Mouse (Mus musculus) Muller cell, postnatal 12 days (primary cell): ENCODE measurements at regions not wholly inside any gene's neighbourhood (a gene's known extent, or its start where the extent isn't known, plus 50 kb on each side); places are given as distances from the start of the nearest gene placed in this dataset.
"Not testable (repeated sequence)": the region's sequence is repeated elsewhere in the genome, so short reads cannot be mapped to it uniquely, and the experiment has no call there.

ENCODE experiments used
- DNase-seq: peaks from one replicate; pipeline ENCODE4 v3.0.0-alpha.2; 2015; ENCODE audit errors: inconsistent ontology term

DNA sequence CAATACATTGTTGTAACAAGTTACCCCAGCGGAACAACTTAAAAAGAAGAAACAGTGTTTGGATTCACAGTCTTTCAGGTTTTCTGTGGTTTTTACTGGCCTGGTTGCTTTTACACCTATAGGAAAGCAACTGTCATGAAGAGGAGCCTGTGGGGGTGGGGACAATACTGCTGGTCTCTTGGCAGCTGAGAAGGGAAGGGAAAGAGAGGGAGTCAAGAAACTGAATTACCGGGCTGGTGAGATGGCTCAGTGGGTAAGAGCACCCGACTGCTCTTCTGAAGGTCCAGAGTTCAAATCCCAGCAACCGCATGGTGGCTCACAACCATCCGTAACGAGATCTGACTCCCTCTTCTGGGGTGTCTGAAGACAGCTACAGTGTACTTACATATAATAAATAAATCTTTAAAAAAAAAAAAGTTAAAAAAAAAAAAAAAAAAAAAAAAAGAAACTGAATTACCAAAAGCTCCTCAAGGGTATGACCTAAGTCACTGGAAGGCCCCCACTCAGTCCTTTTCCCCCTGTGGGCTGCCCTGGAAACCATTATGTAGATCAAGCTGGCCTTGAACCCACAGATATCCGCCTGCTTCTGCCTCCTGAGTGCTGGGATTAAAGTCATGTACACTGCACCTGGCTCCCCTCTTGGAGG, 114.3 kb upstream of the Nebl start:
- DNase-seq: not testable (repeated sequence)

DNA sequence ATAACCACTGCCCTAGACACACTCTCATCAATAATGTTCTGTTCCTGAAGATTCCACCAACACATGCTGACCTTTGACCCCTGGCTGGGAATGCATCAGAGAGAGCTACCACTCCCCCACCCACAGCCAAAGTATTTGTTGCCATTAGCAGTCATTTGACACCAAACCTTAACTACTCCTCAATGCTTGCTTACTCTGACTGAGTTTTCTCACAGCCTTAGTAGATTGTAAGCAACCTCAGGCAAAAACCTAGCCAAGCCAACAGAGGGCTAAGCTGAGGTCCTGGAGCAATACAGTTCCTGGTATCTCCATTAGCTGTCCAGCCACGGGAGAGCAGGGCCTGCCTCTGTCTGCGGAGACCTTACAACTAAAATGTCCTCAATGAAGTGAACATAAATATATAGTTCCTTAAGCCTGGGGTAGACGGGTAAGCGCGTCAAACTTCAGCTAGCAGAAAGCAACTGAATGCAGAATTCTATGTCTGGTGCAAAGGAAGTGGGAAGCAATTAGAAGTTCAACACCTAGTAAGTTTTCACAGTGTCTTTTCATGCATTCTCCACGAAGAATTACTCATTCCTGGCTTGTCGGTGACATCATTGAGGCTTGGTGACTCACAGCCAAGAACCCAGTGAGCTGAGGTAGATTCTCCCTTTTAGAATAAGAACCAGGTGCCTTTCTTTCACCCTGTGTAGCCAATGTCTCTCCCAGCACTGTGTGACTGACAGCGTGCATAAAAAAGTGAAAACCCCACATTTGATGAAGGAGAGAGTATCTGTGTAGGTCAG, 113.6 kb upstream of the Nebl start:
- DNase-seq: peak; percentile 60

DNA sequence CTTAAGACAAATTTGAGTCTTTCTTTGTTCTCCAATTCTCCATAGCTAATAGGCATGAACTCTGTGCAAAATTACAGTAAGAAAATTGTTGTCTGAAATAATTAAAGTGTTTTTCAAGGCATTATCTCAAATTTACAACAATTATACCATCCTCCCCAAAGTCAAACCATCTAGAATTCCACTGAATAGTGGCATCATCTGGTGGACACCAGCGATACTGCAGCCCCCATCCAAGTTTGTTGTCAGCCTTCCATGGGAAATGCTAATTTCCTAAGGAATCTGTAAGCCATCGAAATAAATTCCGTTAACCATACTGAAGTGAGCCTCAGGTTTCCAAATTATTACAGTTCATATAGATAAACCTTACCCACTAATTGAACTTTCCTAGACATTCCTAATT, 110.7 kb upstream of the Nebl start:
- DNase-seq: no peak

DNA sequence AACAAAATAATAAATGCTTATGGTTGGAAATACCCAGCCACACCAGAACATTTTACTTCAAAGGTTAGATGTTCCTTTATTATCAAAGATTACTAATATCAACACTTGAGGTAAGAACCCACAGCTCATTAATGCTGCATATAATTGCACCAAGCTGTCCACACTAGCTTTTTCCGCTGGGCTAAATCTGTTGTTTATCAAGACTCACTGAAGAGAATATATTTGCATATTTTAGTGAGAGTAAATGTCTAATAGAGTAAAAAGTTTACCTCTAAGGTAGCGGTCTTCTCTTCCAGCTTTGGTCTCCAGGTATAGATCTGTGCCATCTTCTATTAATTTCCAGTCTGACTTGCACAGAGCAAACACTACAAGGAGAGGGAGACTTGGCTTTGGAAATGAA, 110.3 kb upstream of the Nebl start:
- peak; percentile 54 for DNase-seq

DNA sequence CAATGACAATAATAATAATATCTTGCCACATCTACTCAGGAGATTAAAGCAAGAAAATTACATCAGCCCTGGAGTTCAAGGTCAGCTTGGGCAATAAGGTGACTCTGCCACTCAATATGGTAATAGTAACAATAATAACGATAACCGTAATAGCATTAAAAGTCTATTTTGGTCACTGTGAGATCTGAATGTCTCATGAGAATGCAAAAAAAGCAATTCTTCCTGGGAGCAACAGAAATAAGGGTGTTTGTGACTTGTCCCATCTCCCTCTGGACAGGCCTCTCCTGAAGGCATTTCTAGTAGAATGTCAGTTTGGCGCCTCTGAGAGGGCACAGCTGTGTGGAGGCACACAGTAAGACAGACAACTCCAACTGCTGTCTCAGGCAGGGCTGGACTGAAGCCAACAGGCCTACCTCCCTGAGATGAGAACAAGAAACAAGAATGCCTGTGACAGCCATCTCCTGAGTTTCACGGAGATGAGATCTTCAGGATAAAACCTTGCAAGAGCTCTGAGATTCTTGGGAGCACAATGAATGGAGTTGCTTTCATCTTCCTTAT, 109.8 kb upstream of the Nebl start:
- no peak for DNase-seq

DNA sequence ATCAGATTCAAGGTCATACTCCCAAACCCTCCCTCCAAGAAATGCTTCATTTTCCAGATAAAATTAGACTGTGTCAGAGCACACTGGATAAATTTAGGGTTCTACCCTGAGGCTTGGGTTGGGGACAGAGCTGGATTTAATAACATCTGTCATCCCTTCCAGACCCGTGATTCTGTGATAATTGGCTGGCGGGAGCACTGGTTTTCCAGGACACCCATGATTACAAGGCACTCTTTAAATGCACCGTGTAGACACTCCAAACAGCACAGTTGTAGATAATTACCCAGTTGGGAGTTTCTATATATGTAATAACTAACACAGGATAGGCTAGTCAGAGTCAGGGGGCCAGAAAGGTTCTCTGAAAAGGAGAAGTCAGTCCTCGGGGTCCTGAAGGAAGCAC, 108.4 kb upstream of the Nebl start:
- DNase-seq: no peak

DNA sequence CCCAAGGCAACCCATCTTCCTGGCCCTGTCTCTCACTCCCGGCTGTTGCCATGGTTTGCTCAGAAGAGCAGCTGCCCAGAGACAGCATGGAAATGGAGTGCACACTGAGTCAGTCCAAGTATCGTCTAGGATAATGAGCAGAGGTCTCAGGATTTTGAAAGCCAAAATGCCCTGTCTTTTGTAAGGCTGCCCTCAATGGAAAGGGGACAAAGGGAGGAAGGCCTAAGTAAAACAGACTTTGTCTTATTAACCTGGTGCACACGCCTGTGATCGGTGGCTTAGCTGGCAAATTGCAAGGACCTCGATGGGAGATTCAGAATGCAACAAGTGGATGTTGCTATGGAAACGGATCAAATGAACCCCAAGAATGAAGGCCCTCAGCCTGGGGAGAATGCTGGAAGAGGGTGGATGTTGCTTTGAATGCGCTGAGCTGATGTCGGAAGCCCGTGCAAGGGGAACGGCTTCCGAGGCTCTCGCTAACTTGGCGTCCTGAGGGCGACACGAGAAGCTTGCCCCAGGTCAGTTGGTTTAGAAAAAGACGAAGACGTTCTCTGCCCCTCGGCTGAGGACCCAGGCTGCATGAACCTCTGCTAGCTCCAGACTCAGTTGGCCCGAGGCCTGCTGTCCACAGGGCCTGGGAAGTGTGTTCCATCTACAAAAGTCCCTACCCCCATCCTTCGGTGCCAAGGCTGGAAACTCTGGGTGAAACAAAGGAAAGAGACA, 107.8 kb upstream of the Nebl start:
- DNase-seq: peak; percentile 48

DNA sequence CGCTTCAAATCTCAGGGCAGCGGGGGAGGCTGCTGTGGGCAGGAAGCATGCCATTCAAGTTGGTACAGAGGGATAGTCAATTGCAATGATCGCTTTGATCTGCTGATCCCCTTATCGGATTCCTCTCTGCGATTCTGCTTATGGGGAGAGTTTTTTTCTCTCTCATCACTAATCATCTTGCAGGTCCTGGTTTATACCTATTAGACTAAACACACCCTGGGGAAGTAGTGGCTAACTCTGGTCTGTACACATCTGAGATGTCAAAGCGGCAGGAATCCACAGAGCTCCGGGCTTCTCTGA, 107.1 kb upstream of the Nebl start:
- no peak for DNase-seq

DNA sequence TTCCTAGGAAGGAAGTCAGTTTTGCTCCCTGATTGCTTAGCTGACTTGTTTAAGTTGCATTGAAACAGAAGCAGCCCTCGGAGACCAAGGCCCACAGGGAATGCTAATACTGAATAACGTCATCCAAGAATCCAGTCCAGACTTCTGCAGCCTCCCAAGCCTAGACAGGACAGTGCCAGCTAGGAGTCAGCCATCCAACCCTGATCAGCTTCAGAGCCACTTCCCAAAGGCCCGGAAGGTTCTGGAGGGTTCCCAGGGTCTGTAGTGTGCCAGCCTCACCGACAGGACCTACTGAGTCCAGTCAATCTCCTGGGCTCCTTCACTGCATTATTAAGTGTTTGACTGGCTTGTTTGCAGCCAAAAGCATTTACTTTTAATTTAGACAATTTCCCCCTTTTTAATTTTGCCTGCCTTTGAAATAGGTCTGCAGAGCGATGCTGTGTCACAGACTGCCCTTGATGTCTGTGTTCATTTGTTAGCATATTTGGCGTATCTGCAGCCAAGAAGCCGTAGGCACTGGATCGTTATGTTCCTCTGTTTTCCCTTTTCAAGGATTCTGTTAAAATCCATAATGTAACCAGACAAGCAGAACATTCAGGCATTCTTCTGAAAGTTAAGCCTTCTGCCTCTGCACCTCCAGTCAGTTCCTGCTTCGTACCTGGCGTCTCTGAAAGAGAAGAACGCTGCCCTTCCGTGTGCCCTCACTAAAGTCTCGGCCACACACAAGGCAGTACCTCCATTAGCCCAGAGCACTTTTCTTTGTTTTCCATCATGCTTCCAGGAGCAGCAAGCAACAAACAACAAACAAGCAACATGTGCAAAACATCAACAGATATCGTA, 106.5 kb upstream of the Nebl start:
- DNase-seq: peak; percentile 77

DNA sequence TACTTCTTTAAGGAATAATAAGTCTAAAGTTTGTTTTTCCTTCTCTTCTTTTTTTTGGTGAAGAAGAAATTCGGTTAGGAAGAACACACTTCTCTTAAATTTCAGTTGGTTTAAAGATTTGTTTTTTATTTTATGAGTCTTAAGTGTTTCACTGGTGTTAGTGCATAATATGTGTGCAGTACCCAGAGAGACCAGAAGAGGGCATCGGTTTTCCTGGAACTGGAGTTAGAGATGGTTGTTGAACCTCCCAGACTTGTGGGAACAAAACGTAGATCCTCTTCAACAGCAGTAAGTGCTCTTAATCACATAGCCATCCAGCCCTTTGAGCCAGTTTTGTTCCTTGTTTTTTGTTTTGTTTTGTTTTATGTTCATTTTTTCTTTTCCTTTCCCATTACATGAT, 101.5 kb upstream of the Nebl start:
- no peak for DNase-seq

DNA sequence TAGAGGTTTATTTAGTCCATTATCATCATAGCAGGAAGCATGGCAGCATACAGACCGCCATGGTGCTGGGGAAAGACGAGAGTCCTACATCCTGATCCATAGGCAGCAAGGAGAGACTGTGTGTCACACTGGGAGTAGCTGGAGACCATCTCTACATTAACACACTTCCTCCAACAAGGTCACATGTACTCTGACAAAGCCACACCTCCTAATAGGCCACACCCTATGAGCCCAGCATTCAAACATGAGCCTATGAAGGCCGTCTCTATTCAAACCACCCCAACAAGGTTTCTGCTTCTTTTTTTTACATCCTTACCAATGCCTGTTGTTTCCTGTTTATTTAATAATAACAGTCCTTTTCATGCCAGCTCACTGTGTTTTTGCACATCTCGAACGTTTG, 99.0 kb upstream of the Nebl start:
- DNase-seq: no peak

DNA sequence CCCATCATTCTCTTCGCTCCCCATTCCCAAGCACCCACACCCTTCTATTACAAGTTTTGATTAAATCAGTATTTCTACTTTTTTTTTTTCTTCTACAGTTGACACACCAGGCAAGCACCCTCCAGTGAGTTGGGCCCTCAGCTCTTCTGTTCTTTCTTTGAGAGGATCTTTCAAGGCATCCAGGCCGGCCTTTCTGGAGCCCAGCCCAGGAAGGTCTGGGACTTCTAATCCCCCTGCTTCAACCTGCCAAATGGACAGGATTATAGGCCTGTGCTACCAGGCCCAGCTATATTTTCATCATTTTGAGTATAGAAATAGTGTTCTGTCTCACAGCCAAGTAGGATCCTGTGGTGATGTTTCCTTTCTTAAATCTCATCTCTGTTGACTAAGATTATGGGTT, 94.0 kb upstream of the Nebl start:
- DNase-seq: no peak

DNA sequence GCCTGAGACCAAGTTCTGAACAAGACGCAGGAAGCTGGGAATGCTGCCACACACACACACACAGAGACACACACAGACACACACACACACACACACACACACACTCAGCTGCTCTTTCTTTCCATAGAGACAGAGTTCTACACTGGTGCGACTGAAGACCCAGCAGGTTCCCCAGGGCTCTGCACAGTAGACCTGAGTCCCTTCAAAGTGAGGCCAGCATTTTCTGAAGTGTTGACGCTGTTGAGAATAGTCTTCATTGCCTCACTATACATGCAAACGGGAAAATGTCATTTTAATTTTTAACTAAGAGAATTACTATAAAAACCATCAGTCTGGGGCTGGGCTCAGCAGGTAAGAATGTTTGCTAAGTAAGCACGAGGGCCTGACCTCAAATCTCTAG, 92.9 kb upstream of the Nebl start:
- no peak for DNase-seq

DNA sequence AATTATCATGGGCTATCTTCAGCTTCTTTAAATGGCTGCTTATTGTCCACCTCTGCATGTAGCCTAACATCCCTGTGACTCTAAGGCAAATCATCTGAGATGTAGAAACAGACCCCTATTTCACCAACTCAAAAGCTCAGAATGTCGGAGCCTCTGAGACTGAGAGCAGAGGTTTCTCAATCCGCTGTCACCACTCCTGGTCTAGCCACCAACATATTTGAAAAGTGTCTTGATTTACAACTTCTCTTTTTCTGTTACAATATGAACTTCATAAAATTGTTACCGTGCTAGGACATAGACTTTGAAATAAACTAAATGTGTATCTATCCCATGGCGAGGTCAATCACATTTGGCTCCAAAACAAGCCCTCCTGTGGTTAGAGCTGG, 91.3 kb upstream of the Nebl start:
- DNase-seq: no peak

DNA sequence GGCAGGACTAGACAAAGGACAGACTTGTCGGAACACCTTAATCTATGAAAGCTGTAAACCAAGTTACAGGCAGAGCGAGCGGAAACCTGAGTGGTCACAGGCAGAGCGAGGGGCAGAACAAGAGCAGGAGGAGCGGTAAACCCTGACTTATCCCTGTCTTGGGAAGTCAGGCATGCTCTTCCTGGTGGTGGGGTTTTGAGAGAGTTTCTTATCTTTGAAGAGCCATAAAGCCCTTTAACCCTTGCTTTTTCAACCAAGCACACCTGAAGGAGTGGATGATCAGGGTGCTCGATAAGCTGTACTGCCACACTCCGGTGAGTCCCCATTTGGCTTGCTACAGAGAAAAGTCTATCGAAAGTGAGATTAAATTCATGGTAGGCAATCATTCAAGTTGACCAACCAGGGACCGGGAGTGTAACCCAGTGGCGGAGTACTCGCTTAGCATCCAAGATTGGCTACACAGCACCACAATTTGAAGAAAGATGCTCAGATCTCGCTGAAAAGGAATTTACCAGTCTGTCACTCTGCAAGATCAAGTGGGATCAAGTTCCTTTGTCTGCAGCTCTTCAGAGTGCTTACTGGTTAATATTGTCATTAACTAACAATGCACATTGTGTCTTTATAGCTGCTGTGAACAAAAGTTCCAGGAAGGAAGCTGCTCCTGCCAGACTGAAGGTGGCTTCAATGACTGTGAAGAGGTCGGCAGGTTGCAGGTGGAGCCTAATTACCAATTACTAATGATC, 90.8 kb upstream of the Nebl start:
- no peak for DNase-seq

DNA sequence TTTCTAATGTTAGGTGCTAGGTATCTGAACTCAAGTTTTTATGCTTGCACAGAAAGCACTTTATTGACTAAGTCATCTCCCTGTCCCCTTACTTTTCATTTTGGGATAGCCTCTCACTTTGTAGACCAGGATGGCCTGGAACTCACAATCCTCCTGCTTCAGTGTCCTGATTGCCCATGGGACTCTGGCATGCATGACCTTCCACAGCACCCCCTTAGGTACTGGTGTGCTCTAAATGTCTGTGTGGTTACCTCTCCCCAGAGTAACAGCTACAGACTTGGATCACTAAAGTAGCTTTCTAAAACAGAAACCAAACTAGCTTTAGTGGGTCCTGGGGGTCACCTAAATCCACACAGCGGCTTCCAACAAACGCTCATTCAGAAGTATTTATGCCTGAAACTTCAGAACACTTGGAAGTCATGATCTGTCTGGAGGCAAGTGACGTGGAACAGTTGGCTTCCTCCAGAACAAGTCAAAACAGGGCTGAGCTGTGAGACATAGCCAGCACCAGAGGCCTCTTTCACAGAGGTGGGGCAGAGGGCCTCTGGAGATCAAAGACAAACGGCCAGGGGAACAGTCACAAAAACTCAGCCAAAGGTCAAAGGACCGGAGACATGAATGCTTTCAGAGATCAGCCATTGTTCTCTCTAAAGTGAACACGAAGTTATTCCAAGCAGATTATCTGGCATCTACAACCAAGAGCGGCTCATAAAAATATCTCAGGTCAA, 80.8 kb upstream of the Nebl start:
- DNase-seq: no peak
